Mouse (Mus musculus) MEL (cell line): Measurements from ENCODE around the gene Cltc. TPM values are rescaled to one million over a fixed set of nuclear protein-coding genes. Genes with fewer than 3 reads are reported as not detected.

Experiments
- DNase-seq: peaks from one replicate; pipeline ENCODE4 v3.0.0; 2011; ENCODE audit warnings: low read depth, low spot score
- H3K27ac ChIP-seq: 2 replicates; pipeline ENCODE4 v1.5.1; 2012; ENCODE audit warnings: low read depth, mild to moderate bottlenecking, control low read depth, low read length, moderate library complexity; ENCODE audit not compliant: control insufficient read depth
- H3K27me3 ChIP-seq, 2 experiments: fragments of 150-350 bp in 1 of 2; sonication (generic) in 1 of 2; 2 replicates each; pipeline ENCODE4 v1.6.1; 2012; ENCODE audit warnings: low read length in 2 of 2, mild to moderate bottlenecking in 2 of 2, improper control_type of control experiment in 1 of 2, moderate library complexity in 1 of 2; ENCODE audit not compliant: insufficient read depth in 2 of 2, control insufficient read depth in 1 of 2
- H3K36me3 ChIP-seq, 2 experiments: 2 replicates each; pipeline ENCODE4 v1.6.1; 2012 to 2014; ENCODE audit warnings: low read length in 2 of 2, improper control_type of control experiment in 1 of 2, inconsistent platforms in 1 of 2, mild to moderate bottlenecking in 1 of 2; ENCODE audit not compliant: insufficient read depth in 2 of 2, control insufficient read depth in 1 of 2
- H3K4me1 ChIP-seq, 2 experiments: fragments of 150-350 bp in 1 of 2; sonication (generic) in 1 of 2; 2 replicates each; pipeline ENCODE4 v1.6.1; 2012; ENCODE audit warnings: low read length in 2 of 2, improper control_type of control experiment in 1 of 2, mild to moderate bottlenecking in 1 of 2; ENCODE audit not compliant: insufficient read depth in 2 of 2, control insufficient read depth in 1 of 2
- H3K4me3 ChIP-seq, 2 experiments: fragments of 150-350 bp in 1 of 2; sonication (generic) in 1 of 2; 2 replicates each; pipeline ENCODE4 v1.5.1; 2012; ENCODE audit warnings: low read depth in 2 of 2, low read length in 2 of 2, mild to moderate bottlenecking in 2 of 2, moderate library complexity in 2 of 2, control low read depth in 1 of 2, improper control_type of control experiment in 1 of 2; ENCODE audit not compliant: control insufficient read depth in 1 of 2, insufficient read depth in 1 of 2
- H3K79me2 ChIP-seq: 2 replicates; pipeline ENCODE4 v1.6.1; 2012; ENCODE audit warnings: mild to moderate bottlenecking, low read length, moderate library complexity; ENCODE audit not compliant: control insufficient read depth, poor library complexity, insufficient read depth
- H3K9ac ChIP-seq: 2 replicates; pipeline ENCODE4 v1.6.1; 2012; ENCODE audit warnings: low read depth, mild to moderate bottlenecking, control low read depth, low read length, moderate library complexity; ENCODE audit not compliant: control insufficient read depth, poor library complexity, severe bottlenecking
- H3K9me3 ChIP-seq: fragments of 150-350 bp; sonication (generic); replicated peaks from 2 replicates; pipeline ENCODE4 v1.6.1; 2012; ENCODE audit warnings: mild to moderate bottlenecking, low read length, improper control_type of control experiment, moderate library complexity; ENCODE audit not compliant: insufficient read depth
- BHLHE40 ChIP-seq: IDR thresholded peaks from 2 replicates; pipeline ENCODE4 v1.6.1; 2012; ENCODE audit warnings: low read depth, mild to moderate bottlenecking, inconsistent platforms, low read length, improper control_type of control experiment, borderline replicate concordance
- CHD2 ChIP-seq: IDR thresholded peaks from 2 replicates; pipeline ENCODE4 v1.6.1; 2011; ENCODE audit warnings: low read length, improper control_type of control experiment
- CTCF ChIP-seq, 3 experiments: IDR thresholded peaks in 2 of 3; conservative IDR thresholded peaks in 1 of 3; 2 replicates each; pipeline ENCODE4 v1.5.1; 2011 to 2012; ENCODE audit warnings: low read length in 3 of 3, low read depth in 2 of 3, mild to moderate bottlenecking in 2 of 3, improper control_type of control experiment in 1 of 3, inconsistent platforms in 1 of 3, mixed read lengths in 1 of 3, moderate library complexity in 1 of 3; ENCODE audit not compliant: control insufficient read depth in 1 of 3, insufficient read depth in 1 of 3, poor library complexity in 1 of 3, severe bottlenecking in 1 of 3
- EP300 ChIP-seq, 2 experiments: IDR thresholded peaks; 2 replicates each; pipeline ENCODE4 v1.6.1; 2011; ENCODE audit warnings: improper control_type of control experiment in 2 of 2, low read length in 2 of 2, low read depth in 1 of 2, mild to moderate bottlenecking in 1 of 2
- ETS1 ChIP-seq: IDR thresholded peaks from 2 replicates; pipeline ENCODE4 v1.6.1; 2012; ENCODE audit warnings: low read depth, mild to moderate bottlenecking, inconsistent platforms, low read length, improper control_type of control experiment, moderate library complexity
- GATA1 ChIP-seq: IDR thresholded peaks from 2 replicates; pipeline ENCODE4 v1.6.1; 2011; ENCODE audit warnings: low read depth, low read length, improper control_type of control experiment
- KAT2A ChIP-seq: conservative IDR thresholded peaks from 2 replicates; pipeline ENCODE4 v1.6.1; 2012; ENCODE audit warnings: low read depth, low read length, improper control_type of control experiment, inconsistent platforms
- MAFK ChIP-seq: IDR thresholded peaks from 2 replicates; pipeline ENCODE4 v1.6.1; 2011; ENCODE audit warnings: low read depth, mild to moderate bottlenecking, low read length, improper control_type of control experiment, borderline replicate concordance
- MAX ChIP-seq: IDR thresholded peaks from 2 replicates; pipeline ENCODE4 v1.6.1; 2011; ENCODE audit warnings: low read length, improper control_type of control experiment
- MXI1 ChIP-seq: IDR thresholded peaks from 2 replicates; pipeline ENCODE4 v1.6.1; 2011; ENCODE audit warnings: mild to moderate bottlenecking, low read depth, low read length, improper control_type of control experiment
- NELFE ChIP-seq: IDR thresholded peaks from 2 replicates; pipeline ENCODE4 v1.6.1; 2011; ENCODE audit warnings: low read depth, low read length, improper control_type of control experiment
- POLR2AphosphoS2 ChIP-seq: IDR thresholded peaks from 2 replicates; pipeline ENCODE4 v1.6.1; 2011; ENCODE audit warnings: low read length, improper control_type of control experiment
- RAD21 ChIP-seq: IDR thresholded peaks from 2 replicates; pipeline ENCODE4 v1.6.1; 2011; ENCODE audit warnings: mild to moderate bottlenecking, low read depth, low read length, improper control_type of control experiment
- RCOR1 ChIP-seq: IDR thresholded peaks from 2 replicates; pipeline ENCODE4 v1.6.1; 2012; ENCODE audit warnings: low read depth, mild to moderate bottlenecking, inconsistent platforms, low read length, improper control_type of control experiment
- TAL1 ChIP-seq: IDR thresholded peaks from 2 replicates; pipeline ENCODE4 v1.6.1; 2012; ENCODE audit warnings: mild to moderate bottlenecking, inconsistent platforms, low read length, moderate library complexity, mixed read lengths
- TBP ChIP-seq: IDR thresholded peaks from 2 replicates; pipeline ENCODE4 v1.8.0; 2011; ENCODE audit warnings: low read depth, low read length, improper control_type of control experiment
- TCF12 ChIP-seq: IDR thresholded peaks from 2 replicates; pipeline ENCODE4 v1.6.1; 2014; ENCODE audit warnings: low read depth, mild to moderate bottlenecking, inconsistent platforms, low read length, improper control_type of control experiment, moderate library complexity
- USF1 ChIP-seq: IDR thresholded peaks from 2 replicates; pipeline ENCODE4 v1.6.1; 2014; ENCODE audit warnings: low read depth, mild to moderate bottlenecking, inconsistent platforms, low read length, improper control_type of control experiment, moderate library complexity
- ZNF384 ChIP-seq: IDR thresholded peaks from 2 replicates; pipeline ENCODE4 v1.6.1; 2012; ENCODE audit warnings: low read depth, mild to moderate bottlenecking, inconsistent platforms, low read length, improper control_type of control experiment
- polyA plus RNA-seq, 2 experiments: library from polyadenylated mRNA; stranded (reverse) in 1 of 2; unstranded in 1 of 2; fragments of >175 nt in 1 of 2; fragments of >200 nt in 1 of 2; gene quantifications; 2 replicates each; pipeline versions ENCODE4 v1.2.1 to v1.2.4; 2012; ENCODE audit warnings: low replicate concordance in 2 of 2, low read depth in 1 of 2; ENCODE audit not compliant: insufficient read length in 2 of 2, insufficient read depth in 1 of 2, missing spikeins in 1 of 2
- total RNA-seq: library from RNA; depleted of rRNA; stranded (reverse); fragments of 300-350 nt; gene quantifications from 2 replicates; pipeline ENCODE4 v1.2.3, GENCODE M21; 2012

Gene Cltc
- total and polyA plus RNA-seq, 3 experiments, result 149 to 300 (median 205) TPM

GRCm38 (mm10) chr11:86675520-86675919 lies 81.8 kb downstream of the Cltc start:
- H3K4me3 ChIP-seq, result no peak overlapping the region
- no peak for DNase-seq
- H3K27me3 ChIP-seq, result no peaks in the 10 kb centered on the region
- H3K4me1 ChIP-seq, result peaks cover 13 to 18% of the 10 kb centered on the region in 2 experiments
- TF ChIP-seq TCF12, result peak; percentile 81
- TF ChIP-seq ZNF384, result 0 out of 2 replicates have a peak, but pooled peaks have one; percentile 8
- peak; percentile 67 to 79 for TF ChIP-seq EP300 (IDR thresholded peaks at IDR 0.05; ENCODE audit: low read depth in 1 of 2, low read length in 2 of 2)
- no peak for TF ChIP-seq MAFK
- no peak for TF ChIP-seq TBP
- no peak for TF ChIP-seq POLR2AphosphoS2
- 0 out of 2 replicates have a peak, but pooled peaks have one; percentile 47 for TF ChIP-seq GATA1
- no peak for TF ChIP-seq NELFE
- TF ChIP-seq CHD2, result no peak
- TF ChIP-seq TAL1, result peak; percentile 53
- TF ChIP-seq MXI1, result no peak
- TF ChIP-seq ETS1, result 0 out of 2 replicates have a peak, but pooled peaks have one; percentile 29
- no peak for TF ChIP-seq USF1
- TF ChIP-seq RAD21, result no peak
- no peak for TF ChIP-seq KAT2A
- H3K79me2 ChIP-seq, result peaks cover 25% of the 10 kb centered on the region
- peaks cover 1 to 21% of the 10 kb centered on the region in 2 experiments; a peak in 3 of 4 replicates for H3K36me3 ChIP-seq
- H3K27ac ChIP-seq, result no peak overlapping the region
- no peak overlapping the region for H3K9ac ChIP-seq
- no peaks in the 10 kb centered on the region for H3K9me3 ChIP-seq

- H3K9ac ChIP-seq, result no peak overlapping the region
- no peaks in the 10 kb centered on the region for H3K9me3 ChIP-seq
- H3K27ac ChIP-seq, result no peak overlapping the region
- DNase-seq, result no peak
- H3K4me1 ChIP-seq, result peaks cover 27 to 35% of the 10 kb centered on the region in 2 experiments
- H3K79me2 ChIP-seq, result peaks cover 23% of the 10 kb centered on the region
- no peaks in the 10 kb centered on the region for H3K27me3 ChIP-seq
- TF ChIP-seq BHLHE40, result peak; percentile 66
- no peak for TF ChIP-seq MAX
- peak; percentile 38; the same call in 1 of the 2 replicates for TF ChIP-seq MXI1
- peak; percentile 84 for TF ChIP-seq RCOR1
- peak; percentile 27; the same call in 1 of the 2 replicates for TF ChIP-seq ETS1
- peak in 1 of 2 experiments; percentile 51; a peak in 1 of 4 replicates for TF ChIP-seq EP300 (IDR thresholded peaks at IDR 0.05; ENCODE audit: low read depth in 1 of 2, low read length in 2 of 2)
- TF ChIP-seq CTCF (IDR thresholded peaks at IDR 0.05 in 2 of 3, conservative IDR thresholded peaks at IDR 0.05 in 1 of 3; ENCODE audit: control insufficient read depth in 1 of 3, insufficient read depth in 1 of 3, low read depth in 2 of 3, low read length in 3 of 3, poor library complexity in 1 of 3, severe bottlenecking in 1 of 3), result no peak
- peaks cover 1 to 42% of the 10 kb centered on the region in 2 experiments; a peak in 3 of 4 replicates for H3K36me3 ChIP-seq
- no peak overlapping the region for H3K4me3 ChIP-seq
Measured at GRCm38 (mm10) chr11:86672772-86673171, 84.6 kb downstream of the Cltc start.
